8 mouse cellular contexts compared by ENCODE assay signal in genomic region chr16:20668013-20668412, GRCm38 (mm10). TPM values are rescaled to one million over a fixed set of nuclear protein-coding genes. Genes with fewer than 3 reads are reported as not detected.
DNase-seq lines count a peak whose midpoint lies in the region; ATAC-seq and TF ChIP-seq lines count a peak whose summit lies in the region.
"Not testable (repeated sequence)": the region's sequence is repeated elsewhere in the genome, so short reads cannot be mapped to it uniquely, and the experiment has no call there.

TSS of gene Eif4g1 (plus strand) at chr16:20668313.

- not testable (repeated sequence) for DNase-seq in MEL (ENCODE audit: low read depth, low spot score); gastrocnemius, postnatal 10 days; heart, postnatal 25 days (ENCODE audit: low spot score); spleen, adult 2 months (ENCODE audit: low read depth in 1 of 2, low spot score in 2 of 2)

- H3K9me3 ChIP-seq in MEL (replicated peaks; ENCODE audit: insufficient read depth, low read length); embryonic facial prominence, embryonic 12.5 days; kidney, embryonic 16.5 days (ENCODE audit: low read length); limb, embryonic 12.5 days: not testable (repeated sequence)

- H3K9ac ChIP-seq in MEL (ENCODE audit: control insufficient read depth, low read depth, low read length, poor library complexity, severe bottlenecking); embryonic facial prominence, embryonic 12.5 days; kidney, embryonic 16.5 days (replicated peaks; ENCODE audit: low read length); limb, embryonic 12.5 days (replicated peaks): not testable (repeated sequence)

- not testable (repeated sequence) for H3K4me2 ChIP-seq in embryonic facial prominence, embryonic 12.5 days (replicated peaks); kidney, embryonic 16.5 days (replicated peaks; ENCODE audit: low read depth, low read length); limb, embryonic 12.5 days

- intact Hi-C loops in heart, postnatal 25 days (cut with DNase I) = not testable (repeated sequence)

- not testable (repeated sequence) for TF ChIP-seq RAD21 in MEL (IDR thresholded peaks at IDR 0.05; ENCODE audit: low read depth, low read length)

- ATAC-seq in embryonic facial prominence, embryonic 12.5 days (ENCODE audit: insufficient number of reproducible peaks, insufficient read depth, low FRiP score, low TSS enrichment); kidney, embryonic 16.5 days (ENCODE audit: low FRiP score, low TSS enrichment); limb, embryonic 12.5 days (ENCODE audit: insufficient number of reproducible peaks, insufficient read depth, low FRiP score, low TSS enrichment, low read depth); megakaryocyte progenitor cell, adult 5-6 weeks (replicated peaks; ENCODE audit: poor library complexity): not testable (repeated sequence)

- not testable (repeated sequence) for H3K79me2 ChIP-seq in MEL (ENCODE audit: control insufficient read depth, insufficient read depth, low read length, poor library complexity)

- TF ChIP-seq CTCF in MEL (IDR thresholded peaks at IDR 0.05 in 2 of 3, conservative IDR thresholded peaks at IDR 0.05 in 1 of 3; ENCODE audit: control insufficient read depth in 1 of 3, insufficient read depth in 1 of 3, low read depth in 2 of 3, low read length in 3 of 3, poor library complexity in 1 of 3, severe bottlenecking in 1 of 3); spleen, adult 2 months (IDR thresholded peaks at IDR 0.05; ENCODE audit: extremely low read depth, insufficient read depth, insufficient read length, insufficient replicate concordance): not testable (repeated sequence)

- not testable (repeated sequence) for H3K27ac ChIP-seq in MEL (ENCODE audit: control insufficient read depth, low read depth, low read length); embryonic facial prominence, embryonic 12.5 days; kidney, embryonic 16.5 days (ENCODE audit: low read length); limb, embryonic 12.5 days; spleen, adult 2 months (ENCODE audit: insufficient read depth, low read length)

- not testable (repeated sequence) for TF ChIP-seq EP300 in MEL (IDR thresholded peaks at IDR 0.05; ENCODE audit: low read depth in 1 of 2, low read length in 2 of 2)

- 89% methylated on average over 4 of the region's 6 CpGs for WGBS in embryonic facial prominence, embryonic 12.5 days
- 100% methylated on average over 4 of the region's 6 CpGs for WGBS in kidney, embryonic 16.5 days
- 88% methylated on average over 3 of the region's 6 CpGs for WGBS in limb, embryonic 12.5 days
- WGBS in spleen, adult 2 months = 94% methylated on average over 5 of the region's 6 CpGs

- H3K27me3 ChIP-seq in MEL (ENCODE audit: control insufficient read depth in 1 of 2, insufficient read depth in 2 of 2, low read length in 2 of 2); embryonic facial prominence, embryonic 12.5 days; kidney, embryonic 16.5 days (ENCODE audit: insufficient read depth, low read length); limb, embryonic 12.5 days; spleen, adult 2 months (ENCODE audit: control insufficient read depth, insufficient read depth, low read length): not testable (repeated sequence)

- not testable (repeated sequence) for H3K4me1 ChIP-seq in MEL (ENCODE audit: control insufficient read depth in 1 of 2, insufficient read depth in 2 of 2, low read length in 2 of 2); embryonic facial prominence, embryonic 12.5 days; kidney, embryonic 16.5 days (ENCODE audit: insufficient read depth, low read length); limb, embryonic 12.5 days (replicated peaks); spleen, adult 2 months (ENCODE audit: control insufficient read depth, insufficient read depth, insufficient read length)

- H3K4me3 ChIP-seq in MEL (ENCODE audit: control insufficient read depth in 1 of 2, insufficient read depth in 1 of 2, low read depth in 2 of 2, low read length in 2 of 2); embryonic facial prominence, embryonic 12.5 days; kidney, embryonic 16.5 days (ENCODE audit: low read length); limb, embryonic 12.5 days (replicated peaks); spleen, adult 2 months (ENCODE audit: extremely low read depth, insufficient read depth, insufficient read length): not testable (repeated sequence)

- not testable (repeated sequence) for TF ChIP-seq POLR2A in MEL (IDR thresholded peaks at IDR 0.05; ENCODE audit: control insufficient read depth in 1 of 2, insufficient read depth in 1 of 2, low read depth in 1 of 2, low read length in 2 of 2, poor library complexity in 1 of 2); spleen, adult 2 months (IDR thresholded peaks at IDR 0.05; ENCODE audit: low read depth, low read length)

- H3K36me3 ChIP-seq in MEL (ENCODE audit: control insufficient read depth in 1 of 2, insufficient read depth in 2 of 2, low read length in 2 of 2); kidney, embryonic 16.5 days (ENCODE audit: insufficient read depth, low read length); spleen, adult 2 months (ENCODE audit: control insufficient read depth, insufficient read depth, low read length): not testable (repeated sequence)
- peaks cover 17% of the 10 kb centered on the region for H3K36me3 ChIP-seq in embryonic facial prominence, embryonic 12.5 days
- H3K36me3 ChIP-seq in limb, embryonic 12.5 days = peaks cover 25% of the 10 kb centered on the region

RNA-seq across cellular contexts. Expression of gene Eif4g1, which starts in this region (rescaled TPM):
- total RNA-seq in MEL (2012; rRNA removed) = 409 and 425 TPM in 2 replicates
- polyA plus RNA-seq in MEL (2012; ENCODE audit: insufficient read depth in 1 of 2, insufficient read length in 2 of 2, low read depth in 1 of 2, low replicate concordance in 2 of 2, missing spikeins in 1 of 2) = 100 to 1,000 TPM; 327 to 436 TPM
- 213 and 218 TPM in 2 replicates for polyA plus RNA-seq in embryonic facial prominence, embryonic 12.5 days (2016; fragmentation: Nextera tagmentation; extraction: Ambion mirVana)
- 100 to 1,000 TPM; 324 to 334 TPM for total RNA-seq in gastrocnemius, postnatal 10 days (2021)
- total RNA-seq in heart, postnatal 25 days (2021) = 100 to 1,000 TPM; 388 to 397 TPM
- 183 and 193 TPM in 2 replicates for polyA plus RNA-seq in kidney, embryonic 16.5 days (2015; fragmentation: Nextera tagmentation; extraction: Ambion mirVana)
- polyA plus RNA-seq in limb, embryonic 12.5 days (2016; fragmentation: Nextera tagmentation; extraction: Ambion mirVana) = 204 and 218 TPM in 2 replicates
- 164 and 172 TPM in 2 replicates for total RNA-seq in megakaryocyte progenitor cell, adult 5-6 weeks (2015)
- 305 and 366 TPM in 2 replicates for total RNA-seq in megakaryocyte progenitor cell, adult 5-6 weeks (2017)
- 257 and 351 TPM in 2 replicates for polyA plus RNA-seq in spleen, adult 2 months (2012; rRNA removed)
